Mouse (Mus musculus) NIH3T3 (cell line): ENCODE measurements around the gene Schip1.
A peak's percentile ranks its signal among the peaks of the same experiment; 100 is the strongest.

Experiments used
- DNase-seq: peaks from one replicate; pipeline ENCODE4 v3.0.0-alpha.2; 2012; ENCODE audit warnings: low read depth

Gene Schip1

GRCm38 (mm10) chr3:68130386-68130785, 65.8 kb downstream of the Schip1 start:
- DNase-seq: no peak

- no peak for DNase-seq
These were observed 74.4 kb downstream of the Schip1 start for GRCm38 (mm10) chr3:68138833-68139627.

- DNase-seq: no peak
These were observed 86.1 kb downstream of the Schip1 start for GRCm38 (mm10) chr3:68150688-68151087.

GRCm38 (mm10) chr3:68160175-68160574, 95.6 kb downstream of the Schip1 start:
- no peak for DNase-seq

GRCm38 (mm10) chr3:68160760-68161159, 96.2 kb downstream of the Schip1 start:
- no peak for DNase-seq

- no peak for DNase-seq
These were observed 113.6 kb downstream of the Schip1 start for GRCm38 (mm10) chr3:68178248-68178647.

- DNase-seq: peak; percentile 10
These were observed 122.9 kb downstream of the Schip1 start for GRCm38 (mm10) chr3:68187471-68187870.

GRCm38 (mm10) chr3:68189100-68189499, 124.5 kb downstream of the Schip1 start:
- no peak for DNase-seq

- no peak for DNase-seq
These were observed 132.3 kb downstream of the Schip1 start for GRCm38 (mm10) chr3:68196933-68197332.

GRCm38 (mm10) chr3:68201214-68201613, 136.6 kb downstream of the Schip1 start:
- DNase-seq: no peak

- DNase-seq: no peak
These were observed 137.7 kb downstream of the Schip1 start for GRCm38 (mm10) chr3:68202162-68202902.

GRCm38 (mm10) chr3:68203934-68204467, 139.4 kb downstream of the Schip1 start:
- DNase-seq: no peak

- no peak for DNase-seq
These were observed 145.8 kb downstream of the Schip1 start for GRCm38 (mm10) chr3:68210422-68210821.

GRCm38 (mm10) chr3:68221452-68221851, 156.8 kb downstream of the Schip1 start:
- no peak for DNase-seq

GRCm38 (mm10) chr3:68239887-68240286, 175.3 kb downstream of the Schip1 start:
- DNase-seq: no peak

GRCm38 (mm10) chr3:68243239-68243638, 178.6 kb downstream of the Schip1 start:
- peak; percentile 3 for DNase-seq

GRCm38 (mm10) chr3:68246154-68246553, 181.6 kb downstream of the Schip1 start:
- no peak for DNase-seq

- no peak for DNase-seq
These were observed 186.0 kb downstream of the Schip1 start for GRCm38 (mm10) chr3:68250589-68250988.

- DNase-seq: peak; percentile 2
These were observed 187.7 kb downstream of the Schip1 start for GRCm38 (mm10) chr3:68252335-68252734.

- DNase-seq: no peak
These were observed 197.7 kb downstream of the Schip1 start for GRCm38 (mm10) chr3:68262304-68262703.

GRCm38 (mm10) chr3:68267905-68268304, 203.3 kb downstream of the Schip1 start:
- DNase-seq: no peak

GRCm38 (mm10) chr3:68269251-68269650, 204.6 kb downstream of the Schip1 start:
- DNase-seq: no peak

- no peak for DNase-seq
These were observed 205.6 kb downstream of the Schip1 start for GRCm38 (mm10) chr3:68270246-68270645.
